Comparison of ENCODE assay signal across 11 mouse cellular contexts in genomic region chr5:81028875-81029274, GRCm38 (mm10). TPM values are rescaled to one million over a fixed set of nuclear protein-coding genes. Genes with fewer than 3 reads are reported as not detected.
DNase-seq lines count a peak whose midpoint lies in the region; ATAC-seq and TF ChIP-seq lines count a peak whose summit lies in the region.
"Had no signal": no experiment of that assay in that cellular context is flagged by ENCODE, and none has a peak within 500 bp of the region (broad histone marks: within the 10 kb centered on the region; RNA-seq: fewer than 3 reads in every experiment).

No protein-coding gene starts in this region.

- no peak for DNase-seq in frontal cortex, postnatal 25 days (ENCODE audit: low spot score in 2 of 2)
- peak; percentile 46 to 66 for DNase-seq in right cerebral cortex, postnatal 10 days (ENCODE audit: low spot score in 2 of 2)
- DNase-seq in right cerebral cortex, postnatal 14 days: no peak
- DNase-seq in mesoderm, embryonic 11.5 days (ENCODE audit: low read depth, low spot score): peak; percentile 20
- DNase-seq in heart, embryonic 10.5 days (ENCODE audit: low spot score): no peak
- DNase-seq in urinary bladder, postnatal 4 days (ENCODE audit: low spot score in 2 of 2): no peak
- DNase-seq: kidney, postnatal 25 days had no signal

- H3K4me3 ChIP-seq in intestine, postnatal 0 days (ENCODE audit: low read depth, low read length): no peak overlapping the region
- no peak overlapping the region for H3K4me3 ChIP-seq in heart, embryonic 10.5 days
- H3K4me3 ChIP-seq: embryonic facial prominence, embryonic 13.5 days had no signal

- no peak for TF ChIP-seq CTCF in intestine, postnatal 0 days (IDR thresholded peaks at IDR 0.05; ENCODE audit: low read depth)

- no peak overlapping the region for H3K27ac ChIP-seq in intestine, postnatal 0 days (ENCODE audit: low read depth, low read length)
- H3K27ac ChIP-seq in heart, embryonic 10.5 days: no peak overlapping the region
- H3K27ac ChIP-seq: embryonic facial prominence, embryonic 13.5 days; liver, embryonic 14.5 days had no signal

- no peak overlapping the region for H3K9ac ChIP-seq in intestine, postnatal 0 days (ENCODE audit: low read depth, low read length)
- H3K9ac ChIP-seq: embryonic facial prominence, embryonic 13.5 days; liver, embryonic 14.5 days had no signal

- H3K27me3 ChIP-seq in intestine, postnatal 0 days (replicated peaks; ENCODE audit: control insufficient read depth, insufficient read depth, low read length): peaks cover 9% of the 10 kb centered on the region
- no peaks in the 10 kb centered on the region for H3K27me3 ChIP-seq in heart, embryonic 10.5 days (ENCODE audit: insufficient read depth, poor library complexity, severe bottlenecking)
- H3K27me3 ChIP-seq: embryonic facial prominence, embryonic 13.5 days had no signal

- whole genome bisulfite sequencing in intestine, postnatal 0 days: 51% methylated on average over 2 of the region's 2 CpGs
- 45% methylated on average over 2 of the region's 2 CpGs for WGBS in heart, embryonic 10.5 days

- H3K4me1 ChIP-seq in intestine, postnatal 0 days (replicated peaks; ENCODE audit: control insufficient read depth, insufficient read depth, low read length): no peaks in the 10 kb centered on the region
- peaks cover 2% of the 10 kb centered on the region; the same call in 1 of the 2 replicates for H3K4me1 ChIP-seq in heart, embryonic 10.5 days

- H3K9me3 ChIP-seq in intestine, postnatal 0 days (ENCODE audit: control insufficient read depth): no peaks in the 10 kb centered on the region
- no peaks in the 10 kb centered on the region for H3K9me3 ChIP-seq in heart, embryonic 10.5 days
- H3K9me3 ChIP-seq: embryonic facial prominence, embryonic 13.5 days had no signal

- ATAC-seq in frontal cortex, adult (ENCODE audit: low TSS enrichment): peak; percentile 81
- no peak for ATAC-seq in intestine, postnatal 0 days

- H3K4me2 ChIP-seq in intestine, postnatal 0 days (replicated peaks; ENCODE audit: low read depth): no peak overlapping the region
- H3K4me2 ChIP-seq: embryonic facial prominence, embryonic 13.5 days had no signal

- H3K36me3 ChIP-seq in intestine, postnatal 0 days (ENCODE audit: control insufficient read depth, insufficient read depth): no peaks in the 10 kb centered on the region
- no peaks in the 10 kb centered on the region for H3K36me3 ChIP-seq in heart, embryonic 10.5 days
- H3K36me3 ChIP-seq: embryonic facial prominence, embryonic 13.5 days had no signal

RNA-seq across cellular contexts. Expression of gene Adgrl3, which starts 8.9 kb away (rescaled TPM):
- polyA plus RNA-seq in intestine, postnatal 0 days (2015; fragmentation: Nextera tagmentation; extraction: Ambion mirVana): 4.2 and 5.0 TPM in 2 replicates
- polyA plus RNA-seq in heart, embryonic 10.5 days (2016; fragmentation: Nextera tagmentation; extraction: Ambion mirVana): 5.8 and 9.0 TPM in 2 replicates

Comparison
In these comparisons a context has a peak if more than half of its experiments do, and no peak if none do; other contexts are left out.
1. DNase-seq: peak in right cerebral cortex, postnatal 10 days (2 of 2) and mesoderm, embryonic 11.5 days (single experiment); none in frontal cortex, postnatal 25 days (0 of 2), right cerebral cortex, postnatal 14 days (single experiment), heart, embryonic 10.5 days (single experiment) and urinary bladder, postnatal 4 days (0 of 2).